Mouse (Mus musculus): ENCODE measurements around the gene Ttll7.

DNA sequence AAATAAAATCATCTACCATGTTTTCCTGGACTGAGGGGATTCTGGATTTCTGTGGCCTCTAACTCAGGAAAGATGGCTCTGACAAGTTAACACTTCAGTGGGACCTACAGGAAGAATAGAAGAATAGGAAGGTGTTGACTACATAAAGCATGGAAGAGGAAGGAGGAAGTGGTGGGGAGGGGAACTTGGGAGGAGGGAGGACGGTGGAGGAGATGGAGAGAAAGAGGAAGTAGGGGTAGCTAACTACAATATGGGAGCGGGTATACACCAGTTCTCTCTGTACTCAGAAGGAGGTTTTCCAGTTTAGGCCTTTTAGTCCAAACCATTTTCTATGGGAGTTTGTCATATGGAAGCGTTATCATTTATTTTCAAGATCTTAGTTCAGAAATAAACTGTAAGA, 112.2 kb downstream of the Ttll7 start:
- TF ChIP-seq GATA1 (IDR thresholded peaks at IDR 0.05; ENCODE audit: borderline replicate concordance, low read length) (no peak), FLI1 (IDR thresholded peaks at IDR 0.05; ENCODE audit: low read length) (no peak)
